ENCODE assay signal across 10 mouse cellular contexts in genomic region chr6:31370550-31371061, GRCm38 (mm10). TPM values are rescaled to one million over a fixed set of nuclear protein-coding genes. Genes with fewer than 3 reads are reported as not detected.
A peak's percentile ranks its signal among the peaks of the same experiment; 100 is the strongest.
DNase-seq lines count a peak whose midpoint lies in the region; ATAC-seq and TF ChIP-seq lines count a peak whose summit lies in the region.
"Had no signal": no experiment of that assay in that cellular context is flagged by ENCODE, and none has a peak within 500 bp of the region (broad histone marks: within the 10 kb centered on the region; RNA-seq: fewer than 3 reads in every experiment).

No protein-coding gene starts in this region.

- H3K9ac ChIP-seq in hindbrain, embryonic 11.5 days (ENCODE audit: low read depth, low read length), result no peak overlapping the region
- no peak overlapping the region for H3K9ac ChIP-seq in hindbrain, embryonic 12.5 days
- peak overlapping the region; percentile 41 for H3K9ac ChIP-seq in heart, adult 2 months (ENCODE audit: low read depth, low read length)
- no peak overlapping the region for H3K9ac ChIP-seq in forebrain, embryonic 14.5 days (ENCODE audit: low read length)
- H3K9ac ChIP-seq: liver, embryonic 14.5 days had no signal

- no peaks in the 10 kb centered on the region for H3K36me3 ChIP-seq in hindbrain, embryonic 11.5 days (ENCODE audit: control insufficient read depth, insufficient read depth, low read length)
- no peaks in the 10 kb centered on the region for H3K36me3 ChIP-seq in hindbrain, embryonic 12.5 days
- H3K36me3 ChIP-seq in heart, adult 2 months (ENCODE audit: control insufficient read depth, insufficient read depth, low read length), result peaks cover 16% of the 10 kb centered on the region
- H3K36me3 ChIP-seq in forebrain, embryonic 14.5 days (ENCODE audit: control insufficient read depth, insufficient read depth, low read length), result no peaks in the 10 kb centered on the region

- no peak for ATAC-seq in hindbrain, embryonic 11.5 days (ENCODE audit: low FRiP score)
- no peak for ATAC-seq in hindbrain, embryonic 12.5 days (ENCODE audit: low FRiP score)
- ATAC-seq in forebrain, embryonic 14.5 days, result no peak
- ATAC-seq: Patski had no signal

- TF ChIP-seq POLR2A in heart, adult 2 months (IDR thresholded peaks at IDR 0.05; ENCODE audit: insufficient read depth, low read depth, low read length), result 0 out of 2 replicates have a peak, but pooled peaks have one; percentile 27

- no peaks in the 10 kb centered on the region for H3K27me3 ChIP-seq in hindbrain, embryonic 11.5 days (ENCODE audit: control insufficient read depth, insufficient read depth, low read length)
- H3K27me3 ChIP-seq in hindbrain, embryonic 12.5 days, result no peaks in the 10 kb centered on the region
- no peaks in the 10 kb centered on the region for H3K27me3 ChIP-seq in heart, adult 2 months (ENCODE audit: control insufficient read depth, insufficient read depth, low read length)
- H3K27me3 ChIP-seq in forebrain, embryonic 14.5 days (replicated peaks; ENCODE audit: control insufficient read depth, insufficient read depth, low read length), result no peaks in the 10 kb centered on the region
- H3K27me3 ChIP-seq: Patski had no signal

- H3K9me3 ChIP-seq in hindbrain, embryonic 11.5 days (ENCODE audit: control insufficient read depth, low read length), result no peaks in the 10 kb centered on the region
- H3K9me3 ChIP-seq in hindbrain, embryonic 12.5 days (replicated peaks), result no peaks in the 10 kb centered on the region
- H3K9me3 ChIP-seq in forebrain, embryonic 14.5 days (replicated peaks; ENCODE audit: control insufficient read depth, low read length), result no peaks in the 10 kb centered on the region

- intact Hi-C loops in heart, adult 2 months (cut with DNase I), result loop anchor here (2.0 kb wide), 1 partner anchor 28 kb away; the partner anchor contains the start of gene Mkln1

- H3K4me2 ChIP-seq in hindbrain, embryonic 11.5 days (replicated peaks; ENCODE audit: low read depth, low read length), result no peak overlapping the region
- no peak overlapping the region for H3K4me2 ChIP-seq in hindbrain, embryonic 12.5 days (replicated peaks)
- H3K4me2 ChIP-seq in forebrain, embryonic 14.5 days (ENCODE audit: low read length), result no peak overlapping the region

- H3K4me3 ChIP-seq in hindbrain, embryonic 11.5 days (ENCODE audit: low read depth, low read length), result no peak overlapping the region
- H3K4me3 ChIP-seq in hindbrain, embryonic 12.5 days, result no peak overlapping the region
- H3K4me3 ChIP-seq in heart, adult 2 months, result peak overlapping the region; percentile 9; the same call in 1 of the 2 replicates
- no peak overlapping the region for H3K4me3 ChIP-seq in forebrain, embryonic 14.5 days (ENCODE audit: low read depth, low read length)

- 0 out of 2 replicates have a peak, but pooled peaks cover 3% of the 10 kb centered on the region for H3K4me1 ChIP-seq in hindbrain, embryonic 11.5 days (replicated peaks; ENCODE audit: control insufficient read depth, insufficient read depth, low read length)
- no peaks in the 10 kb centered on the region; the same call in 1 of the 2 replicates for H3K4me1 ChIP-seq in hindbrain, embryonic 12.5 days
- peaks cover 22% of the 10 kb centered on the region for H3K4me1 ChIP-seq in heart, adult 2 months (ENCODE audit: control insufficient read depth, insufficient read depth, low read length)
- H3K4me1 ChIP-seq in forebrain, embryonic 14.5 days (ENCODE audit: control insufficient read depth, insufficient read depth, low read length), result no peaks in the 10 kb centered on the region

- no peak for TF ChIP-seq CTCF in heart, adult 2 months (IDR thresholded peaks at IDR 0.05)

- no peak for TF ChIP-seq EP300 in heart, adult 2 months (IDR thresholded peaks at IDR 0.05; ENCODE audit: insufficient read depth, low read depth, low read length)

- no peaks in the 10 kb centered on the region for H3K79me2 ChIP-seq in heart, adult 2 months (replicated peaks; ENCODE audit: control insufficient read depth, insufficient read depth, low read length)

- peak; percentile 15 for DNase-seq in hindbrain, embryonic 11.5 days (ENCODE audit: low spot score)
- peak; percentile 40 for DNase-seq in adrenal gland, adult 8-10 months
- peak; percentile 65 to 67 for DNase-seq in heart, adult 2 months
- peak; percentile 60 to 72 for DNase-seq in kidney, postnatal 36 days
- DNase-seq in layer of hippocampus, postnatal 25 days (ENCODE audit: extremely low spot score in 1 of 2, low spot score in 1 of 2), result no peak
- DNase-seq in forebrain, embryonic 14.5 days (ENCODE audit: low spot score), result no peak
- no peak for DNase-seq in frontal cortex, postnatal 25 days (ENCODE audit: low spot score in 2 of 2)

- H3K27ac ChIP-seq in hindbrain, embryonic 11.5 days (ENCODE audit: low read depth, low read length), result no peak overlapping the region
- no peak overlapping the region for H3K27ac ChIP-seq in hindbrain, embryonic 12.5 days
- H3K27ac ChIP-seq in heart, adult 2 months, result peak overlapping the region; percentile 96
- H3K27ac ChIP-seq in forebrain, embryonic 14.5 days (ENCODE audit: low read depth, low read length), result no peak overlapping the region
- H3K27ac ChIP-seq: liver, embryonic 14.5 days had no signal

- 32% methylated on average over 14 of the region's 14 CpGs for WGBS in hindbrain, embryonic 11.5 days
- WGBS in hindbrain, embryonic 12.5 days, result 31% methylated on average over 14 of the region's 14 CpGs
- 47% methylated on average over 14 of the region's 14 CpGs for WGBS in heart, adult 2 months
- WGBS in forebrain, embryonic 14.5 days, result 46% methylated on average over 14 of the region's 14 CpGs

RNA-seq across cellular contexts. Expression of gene Mkln1, which starts 27.9 kb away (rescaled TPM):
- polyA plus RNA-seq in hindbrain, embryonic 11.5 days (2014; fragmentation: Nextera tagmentation; extraction: Ambion mirVana), result 217 and 227 TPM in 2 replicates
- 182 and 195 TPM in 2 replicates for polyA plus RNA-seq in hindbrain, embryonic 12.5 days (2016; fragmentation: Nextera tagmentation; extraction: Ambion mirVana)
- total RNA-seq in adrenal gland, adult 8-10 months (2022), result 100 to 1,000 TPM; 161 to 201 (median 178) TPM
- 100 to 1,000 TPM; 148 to 157 TPM for total RNA-seq in heart, adult 2 months (2021)
- polyA plus RNA-seq in heart, adult 2 months (2012; rRNA removed), result 52.5 and 94.8 TPM in 2 replicates
- total RNA-seq in layer of hippocampus, postnatal 25 days (2021), result 100 to 1,000 TPM; 141 to 142 TPM
- 156 and 167 TPM in 2 replicates for polyA plus RNA-seq in forebrain, embryonic 14.5 days (2014; fragmentation: Nextera tagmentation; extraction: Ambion mirVana)

Comparison
In these comparisons a context has a peak if more than half of its experiments do, and no peak if none do; other contexts are left out.
1. DNase-seq: peak in hindbrain, embryonic 11.5 days (single experiment), adrenal gland, adult 8-10 months (single experiment), heart, adult 2 months (2 of 2) and kidney, postnatal 36 days (2 of 2); none in layer of hippocampus, postnatal 25 days (0 of 2), forebrain, embryonic 14.5 days (single experiment) and frontal cortex, postnatal 25 days (0 of 2).